ENCODE assay signal across 9 mouse cellular contexts in the genomic region with DNA sequence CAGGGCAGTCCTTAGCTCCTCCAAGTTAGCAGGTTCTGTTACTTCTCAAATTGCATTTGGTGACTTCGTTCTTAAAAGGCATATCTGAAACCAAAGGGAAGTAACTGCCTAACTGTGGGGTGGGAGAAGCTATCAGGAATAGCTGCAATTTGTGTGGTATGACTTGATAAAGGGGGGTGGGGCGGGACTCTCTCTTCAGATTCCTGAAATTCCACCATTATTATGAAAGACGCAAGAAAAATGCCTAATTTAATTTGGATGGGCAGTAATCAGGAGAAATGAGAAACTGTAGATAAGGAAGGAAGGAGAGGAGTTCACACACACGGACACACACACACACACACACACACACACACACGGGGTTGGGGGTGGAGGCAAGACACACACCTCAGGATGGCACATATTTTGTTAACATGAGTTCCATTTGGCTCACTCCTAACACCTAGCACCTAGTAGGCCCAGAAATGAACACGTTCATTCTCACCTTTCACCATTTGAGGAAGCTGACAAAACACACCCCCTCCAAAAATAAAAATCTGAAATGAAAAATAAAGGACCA. TPM values are rescaled to one million over a fixed set of nuclear protein-coding genes. Genes with fewer than 3 reads are reported as not detected.
A peak's percentile ranks its signal among the peaks of the same experiment; 100 is the strongest.
DNase-seq lines count a peak whose midpoint lies in the region; ATAC-seq and TF ChIP-seq lines count a peak whose summit lies in the region.
"Had no signal": no experiment of that assay in that cellular context is flagged by ENCODE, and none has a peak within 500 bp of the region (broad histone marks: within the 10 kb centered on the region; RNA-seq: fewer than 3 reads in every experiment).

No protein-coding gene starts in this region.

- H3K27ac ChIP-seq in heart, embryonic 14.5 days (replicated peaks in 1 of 2; ENCODE audit: control insufficient read depth in 1 of 2, insufficient read depth in 1 of 2, low read depth in 2 of 2, low read length in 2 of 2) = no peak overlapping the region
- no peak overlapping the region for H3K27ac ChIP-seq in heart, adult 2 months
- H3K27ac ChIP-seq in heart, postnatal 0 days (ENCODE audit: low read depth) = no peak overlapping the region
- no peak overlapping the region for H3K27ac ChIP-seq in midbrain, embryonic 10.5 days (replicated peaks)
- H3K27ac ChIP-seq: macrophage had no signal

- no peaks in the 10 kb centered on the region for H3K36me3 ChIP-seq in heart, embryonic 14.5 days (ENCODE audit: control insufficient read depth, insufficient read depth, low read length)
- no peaks in the 10 kb centered on the region for H3K36me3 ChIP-seq in heart, adult 2 months (ENCODE audit: control insufficient read depth, insufficient read depth, low read length)
- H3K36me3 ChIP-seq in heart, postnatal 0 days (replicated peaks; ENCODE audit: control insufficient read depth, insufficient read depth, low read length) = no peaks in the 10 kb centered on the region
- H3K36me3 ChIP-seq in midbrain, embryonic 10.5 days = no peaks in the 10 kb centered on the region

- WGBS in heart, embryonic 14.5 days = 10% methylated on average over 6 of the region's 6 CpGs
- WGBS in heart, adult 2 months = 21% methylated on average over 6 of the region's 6 CpGs
- 18% methylated on average over 6 of the region's 6 CpGs for WGBS in heart, postnatal 0 days
- 39% methylated on average over 6 of the region's 6 CpGs for WGBS in midbrain, embryonic 10.5 days

- TF ChIP-seq POLR2A in heart, adult 2 months (IDR thresholded peaks at IDR 0.05; ENCODE audit: insufficient read depth, low read depth, low read length) = no peak

- peaks cover 16% of the 10 kb centered on the region for H3K27me3 ChIP-seq in heart, embryonic 14.5 days (ENCODE audit: control insufficient read depth, insufficient read depth, low read length)
- H3K27me3 ChIP-seq in heart, adult 2 months (ENCODE audit: control insufficient read depth, insufficient read depth, low read length) = peaks cover 4% of the 10 kb centered on the region; the same call in 1 of the 2 replicates
- H3K27me3 ChIP-seq in heart, postnatal 0 days (ENCODE audit: control insufficient read depth, insufficient read depth, low read length) = peaks cover 23% of the 10 kb centered on the region; the same call in 1 of the 2 replicates
- peaks cover 34% of the 10 kb centered on the region for H3K27me3 ChIP-seq in midbrain, embryonic 10.5 days (ENCODE audit: low read depth, poor library complexity, severe bottlenecking)

- peaks cover 0 to 12% of the 10 kb centered on the region in 2 experiments; a peak in 1 of 4 replicates for H3K4me1 ChIP-seq in heart, embryonic 14.5 days (ENCODE audit: control insufficient read depth in 2 of 2, insufficient read depth in 2 of 2, low read length in 2 of 2)
- peaks cover 1% of the 10 kb centered on the region; the same call in 1 of the 2 replicates for H3K4me1 ChIP-seq in heart, adult 2 months (ENCODE audit: control insufficient read depth, insufficient read depth, low read length)
- H3K4me1 ChIP-seq in heart, postnatal 0 days (ENCODE audit: control insufficient read depth, insufficient read depth) = peaks cover 13% of the 10 kb centered on the region; the same call in 1 of the 2 replicates
- peaks cover 17% of the 10 kb centered on the region for H3K4me1 ChIP-seq in midbrain, embryonic 10.5 days

- DNase-seq in heart, adult 2 months = no peak
- peak; percentile 3 for DNase-seq in ZHBTc4 (ENCODE audit: low read depth, low spot score)
- no peak for DNase-seq in heart, postnatal 0 days (ENCODE audit: low spot score)
- no peak for DNase-seq in midbrain, embryonic 10.5 days (ENCODE audit: low spot score)
- DNase-seq in adrenal gland, postnatal 14 days = no peak
- DNase-seq in right cerebral cortex, postnatal 10 days (ENCODE audit: low spot score in 2 of 2) = no peak

- H3K4me2 ChIP-seq in heart, embryonic 14.5 days (ENCODE audit: low read length) = peak overlapping the region; percentile 80
- H3K4me2 ChIP-seq in heart, postnatal 0 days (ENCODE audit: low read depth, low read length) = peak overlapping the region; percentile 75; the same call in 1 of the 2 replicates

- intact Hi-C loops in heart, adult 2 months (cut with DNase I) = no loop called here

- H3K9ac ChIP-seq in heart, embryonic 14.5 days (ENCODE audit: low read length) = no peak overlapping the region
- no peak overlapping the region for H3K9ac ChIP-seq in heart, adult 2 months (ENCODE audit: low read depth, low read length)
- no peak overlapping the region for H3K9ac ChIP-seq in heart, postnatal 0 days (replicated peaks; ENCODE audit: low read depth, low read length)

- TF ChIP-seq EP300 in heart, adult 2 months (IDR thresholded peaks at IDR 0.05; ENCODE audit: insufficient read depth, low read depth, low read length) = no peak
- TF ChIP-seq EP300 in heart, postnatal 0 days (IDR thresholded peaks at IDR 0.05; ENCODE audit: low read depth) = no peak

- no peak for ATAC-seq in heart, embryonic 14.5 days (ENCODE audit: insufficient number of reproducible peaks, insufficient read depth, low FRiP score, low read depth)
- no peak for ATAC-seq in heart, postnatal 0 days (ENCODE audit: insufficient read depth, low read depth)
- ATAC-seq in erythroid progenitor cell, adult 5-6 weeks (replicated peaks; ENCODE audit: low FRiP score, poor library complexity, severe bottlenecking) = no peak

- no peak for TF ChIP-seq CTCF in heart, adult 2 months (IDR thresholded peaks at IDR 0.05)
- TF ChIP-seq CTCF in heart, postnatal 0 days (IDR thresholded peaks at IDR 0.05; ENCODE audit: low read depth) = no peak

- H3K9me3 ChIP-seq in heart, embryonic 14.5 days (ENCODE audit: control insufficient read depth, low read length) = no peaks in the 10 kb centered on the region
- no peaks in the 10 kb centered on the region for H3K9me3 ChIP-seq in heart, postnatal 0 days (replicated peaks; ENCODE audit: control insufficient read depth, low read length)
- no peaks in the 10 kb centered on the region for H3K9me3 ChIP-seq in midbrain, embryonic 10.5 days (replicated peaks)

- H3K4me3 ChIP-seq in heart, embryonic 14.5 days (ENCODE audit: control insufficient read depth in 1 of 2, insufficient read depth in 1 of 2, low read depth in 1 of 2, low read length in 2 of 2) = peak overlapping the region in 1 of 2 experiments; percentile 51; a peak in 2 of 4 replicates
- H3K4me3 ChIP-seq in heart, adult 2 months = no peak overlapping the region
- peak overlapping the region; percentile 50; the same call in 1 of the 2 replicates for H3K4me3 ChIP-seq in heart, postnatal 0 days (ENCODE audit: low read depth, low read length)
- H3K4me3 ChIP-seq in midbrain, embryonic 10.5 days = peak overlapping the region; percentile 68

- H3K79me2 ChIP-seq in heart, adult 2 months (replicated peaks; ENCODE audit: control insufficient read depth, insufficient read depth, low read length) = no peaks in the 10 kb centered on the region

RNA-seq across cellular contexts. Expression of gene Efemp1, which starts 0.6 kb away (rescaled TPM):
- polyA plus RNA-seq in heart, embryonic 14.5 days (2014; fragmentation: Nextera tagmentation; extraction: Ambion mirVana) = 13.0 and 16.5 TPM in 2 replicates
- 10 to 100 TPM; 14.7 to 20.0 TPM for total RNA-seq in heart, adult 2 months (2021)
- polyA plus RNA-seq in heart, adult 2 months (2012; rRNA removed) = 18.5 and 26.6 TPM in 2 replicates
- total RNA-seq in heart, postnatal 0 days (2014; rRNA removed; ENCODE audit: low replicate concordance) = 10.8 and 33.9 TPM in 2 replicates
- polyA plus RNA-seq in heart, postnatal 0 days (2015; fragmentation: Nextera tagmentation; extraction: Ambion mirVana) = 13.5 and 17.6 TPM in 2 replicates
- polyA plus RNA-seq in midbrain, embryonic 10.5 days (2016; fragmentation: Nextera tagmentation; extraction: Ambion mirVana) = 5.2 and 10.8 TPM in 2 replicates
- total RNA-seq in adrenal gland, postnatal 14 days (2021) = 28.3 and 36.6 TPM in 2 replicates
- 2.9 TPM in 1 of 2 replicates, not detected in the other for total RNA-seq in erythroid progenitor cell, adult 5-6 weeks (2015; ENCODE audit: low replicate concordance)
- total RNA-seq in erythroid progenitor cell, adult 5-6 weeks (2017; ENCODE audit: low replicate concordance) = not detected in 2 replicates
- polyA plus RNA-seq: macrophage had no signal
